ENCODE assay signal across 8 mouse cellular contexts in the genomic region with DNA sequence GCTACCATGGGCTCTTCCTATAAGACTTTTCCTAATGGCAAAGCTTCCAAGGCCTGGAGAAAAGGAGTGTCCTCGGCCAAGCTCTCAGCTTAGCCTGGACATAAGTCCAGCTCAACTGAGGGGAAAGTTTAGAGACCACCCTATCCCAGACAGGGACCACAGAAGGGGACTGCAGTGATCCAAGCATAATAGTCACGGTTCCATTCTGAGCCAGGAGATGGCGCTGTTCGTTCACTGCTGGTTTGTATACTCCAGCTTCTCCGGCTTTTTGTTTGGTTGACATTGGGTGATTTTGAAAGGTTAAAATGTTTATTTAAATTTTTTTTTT. TPM values are rescaled to one million over a fixed set of nuclear protein-coding genes. Genes with fewer than 3 reads are reported as not detected.
A peak's percentile ranks its signal among the peaks of the same experiment; 100 is the strongest.
DNase-seq lines count a peak whose midpoint lies in the region; ATAC-seq and TF ChIP-seq lines count a peak whose summit lies in the region.

No protein-coding gene starts in this region.

- TF ChIP-seq CTCF in liver, embryonic 14.5 days (IDR thresholded peaks at IDR 0.05; ENCODE audit: low read depth), result peak; percentile 88

- H3K9me3 ChIP-seq in embryonic facial prominence, embryonic 14.5 days (ENCODE audit: control insufficient read depth, low read length), result no peaks in the 10 kb centered on the region
- no peaks in the 10 kb centered on the region for H3K9me3 ChIP-seq in liver, embryonic 14.5 days (ENCODE audit: control insufficient read depth, low read length)

- no peak for TF ChIP-seq EP300 in liver, embryonic 14.5 days (IDR thresholded peaks at IDR 0.05; ENCODE audit: low read depth)

- 3% methylated on average over 5 of the region's 5 CpGs for WGBS in embryonic facial prominence, embryonic 14.5 days
- 12% methylated on average over 5 of the region's 5 CpGs for WGBS in liver, embryonic 14.5 days (ENCODE audit: insufficient replicate concordance)

- peak; percentile 39; the same call in 1 of the 2 replicates for ATAC-seq in embryonic facial prominence, embryonic 14.5 days (ENCODE audit: low read depth)
- no peak for ATAC-seq in liver, embryonic 14.5 days (ENCODE audit: insufficient read depth)
- ATAC-seq in erythroid progenitor cell, adult 5-6 weeks (replicated peaks; ENCODE audit: low FRiP score, poor library complexity, severe bottlenecking), result no peak

- no peak overlapping the region for H3K4me2 ChIP-seq in embryonic facial prominence, embryonic 14.5 days (ENCODE audit: low read depth, low read length)
- H3K4me2 ChIP-seq in liver, embryonic 14.5 days (ENCODE audit: low read depth), result no peak overlapping the region

- peaks cover 37% of the 10 kb centered on the region for H3K36me3 ChIP-seq in embryonic facial prominence, embryonic 14.5 days (ENCODE audit: control insufficient read depth, insufficient read depth, low read length)
- peaks cover 35% of the 10 kb centered on the region for H3K36me3 ChIP-seq in liver, embryonic 14.5 days (replicated peaks; ENCODE audit: control insufficient read depth, insufficient read depth, low read depth)

- peak; percentile 75 for DNase-seq in right cerebral cortex, adult 18-20 months
- no peak for DNase-seq in right cerebral cortex, postnatal 36 days (ENCODE audit: low spot score in 2 of 2)
- peak; percentile 82 for DNase-seq in adrenal gland, postnatal 36 days
- peak; percentile 79 for DNase-seq in embryonic facial prominence, embryonic 14.5 days (ENCODE audit: low spot score)
- DNase-seq in kidney, adult 9 months, result peak; percentile 76
- DNase-seq in liver, embryonic 14.5 days (ENCODE audit: low read depth in 3 of 3, low spot score in 3 of 3), result peak; percentile 37 to 47 (median 41)
- peak; percentile 83 to 89 for DNase-seq in right cerebral cortex, postnatal 10 days (ENCODE audit: low spot score in 2 of 2)

- H3K4me3 ChIP-seq in embryonic facial prominence, embryonic 14.5 days (ENCODE audit: low read depth, low read length), result no peak overlapping the region
- H3K4me3 ChIP-seq in liver, embryonic 14.5 days (ENCODE audit: insufficient read depth in 1 of 2, low read depth in 2 of 2, low read length in 2 of 2), result no peak overlapping the region

- no peak overlapping the region for H3K27ac ChIP-seq in embryonic facial prominence, embryonic 14.5 days (replicated peaks; ENCODE audit: low read depth, low read length)
- no peak overlapping the region for H3K27ac ChIP-seq in liver, embryonic 14.5 days

- H3K4me1 ChIP-seq in embryonic facial prominence, embryonic 14.5 days (ENCODE audit: control insufficient read depth, insufficient read depth, low read length), result peaks cover 15% of the 10 kb centered on the region
- no peaks in the 10 kb centered on the region; a peak in 1 of 4 replicates for H3K4me1 ChIP-seq in liver, embryonic 14.5 days (replicated peaks; ENCODE audit: control insufficient read depth in 2 of 2, insufficient read depth in 2 of 2, low read length in 1 of 2)

- no peak overlapping the region for H3K9ac ChIP-seq in embryonic facial prominence, embryonic 14.5 days (ENCODE audit: low read depth, low read length)
- H3K9ac ChIP-seq in liver, embryonic 14.5 days (replicated peaks), result no peak overlapping the region

- H3K27me3 ChIP-seq in embryonic facial prominence, embryonic 14.5 days (replicated peaks; ENCODE audit: control insufficient read depth, insufficient read depth, low read length), result peaks cover 9% of the 10 kb centered on the region
- H3K27me3 ChIP-seq in liver, embryonic 14.5 days (ENCODE audit: control insufficient read depth, insufficient read depth, low read length), result peaks cover 17% of the 10 kb centered on the region

RNA-seq across cellular contexts. Expression of a gene that starts 4.9 kb away (rescaled TPM):
- total RNA-seq in adrenal gland, postnatal 36 days (2021), result 1,000 to 10,000 TPM; 1,174 to 1,217 TPM
- polyA plus RNA-seq in embryonic facial prominence, embryonic 14.5 days (2014; fragmentation: Nextera tagmentation; extraction: Ambion mirVana), result 1,126 and 1,148 TPM in 2 replicates
- polyA plus RNA-seq in liver, embryonic 14.5 days (2012; rRNA removed), result 713 and 1,005 TPM in 2 replicates
- polyA plus RNA-seq in liver, embryonic 14.5 days (2014; fragmentation: Nextera tagmentation; extraction: Ambion mirVana), result 717 and 735 TPM in 2 replicates
- 931 and 1,058 TPM in 2 replicates for total RNA-seq in erythroid progenitor cell, adult 5-6 weeks (2015; ENCODE audit: low replicate concordance)
- total RNA-seq in erythroid progenitor cell, adult 5-6 weeks (2017; ENCODE audit: low replicate concordance), result 346 and 531 TPM in 2 replicates

RNA-seq across cellular contexts. Expression of a gene that starts 8.6 kb away (rescaled TPM):
- total RNA-seq in adrenal gland, postnatal 36 days (2021), result 1 to 10 TPM; 6.9 to 8.4 TPM
- polyA plus RNA-seq in embryonic facial prominence, embryonic 14.5 days (2014; fragmentation: Nextera tagmentation; extraction: Ambion mirVana), result 25.1 and 30.4 TPM in 2 replicates
- polyA plus RNA-seq in liver, embryonic 14.5 days (2012; rRNA removed), result 0.38 and 0.60 TPM in 2 replicates
- polyA plus RNA-seq in liver, embryonic 14.5 days (2014; fragmentation: Nextera tagmentation; extraction: Ambion mirVana), result 0.21 TPM in 1 of 2 replicates, not detected in the other
- not detected in 2 replicates for total RNA-seq in erythroid progenitor cell, adult 5-6 weeks (2015; ENCODE audit: low replicate concordance)
- total RNA-seq in erythroid progenitor cell, adult 5-6 weeks (2017; ENCODE audit: low replicate concordance), result 0.13 and 0.68 TPM in 2 replicates

RNA-seq across cellular contexts. Expression of a gene that starts 21.9 kb away (rescaled TPM):
- total RNA-seq in adrenal gland, postnatal 36 days (2021), result 1 to 10 TPM; 1.7 to 6.9 TPM
- 0.51 and 0.54 TPM in 2 replicates for polyA plus RNA-seq in embryonic facial prominence, embryonic 14.5 days (2014; fragmentation: Nextera tagmentation; extraction: Ambion mirVana)
- polyA plus RNA-seq in liver, embryonic 14.5 days (2012; rRNA removed), result 0.02 TPM in 1 of 2 replicates, not detected in the other
- polyA plus RNA-seq in liver, embryonic 14.5 days (2014; fragmentation: Nextera tagmentation; extraction: Ambion mirVana), result not detected in 2 replicates
- total RNA-seq in erythroid progenitor cell, adult 5-6 weeks (2015; ENCODE audit: low replicate concordance), result not detected in 2 replicates
- total RNA-seq in erythroid progenitor cell, adult 5-6 weeks (2017; ENCODE audit: low replicate concordance), result not detected in 2 replicates

RNA-seq across cellular contexts. Expression of a gene that starts 35.4 kb away (rescaled TPM):
- total RNA-seq in adrenal gland, postnatal 36 days (2021), result under 1 TPM; 0.76 to 0.92 TPM
- polyA plus RNA-seq in embryonic facial prominence, embryonic 14.5 days (2014; fragmentation: Nextera tagmentation; extraction: Ambion mirVana), result 6.1 and 7.0 TPM in 2 replicates
- 1.8 and 2.2 TPM in 2 replicates for polyA plus RNA-seq in liver, embryonic 14.5 days (2012; rRNA removed)
- 6.0 and 6.4 TPM in 2 replicates for polyA plus RNA-seq in liver, embryonic 14.5 days (2014; fragmentation: Nextera tagmentation; extraction: Ambion mirVana)
- total RNA-seq in erythroid progenitor cell, adult 5-6 weeks (2015; ENCODE audit: low replicate concordance), result 8.8 and 24.5 TPM in 2 replicates
- 9.6 and 17.5 TPM in 2 replicates for total RNA-seq in erythroid progenitor cell, adult 5-6 weeks (2017; ENCODE audit: low replicate concordance)

RNA-seq across cellular contexts. Expression of a gene that starts 45.2 kb away (rescaled TPM):
- total RNA-seq in adrenal gland, postnatal 36 days (2021), result 10 to 100 TPM in 1 of 2 experiments, 1 to 10 TPM in 1; 7.1 to 17.2 TPM
- 1.6 and 2.0 TPM in 2 replicates for polyA plus RNA-seq in embryonic facial prominence, embryonic 14.5 days (2014; fragmentation: Nextera tagmentation; extraction: Ambion mirVana)
- 0.38 and 0.45 TPM in 2 replicates for polyA plus RNA-seq in liver, embryonic 14.5 days (2012; rRNA removed)
- 0.20 and 0.58 TPM in 2 replicates for polyA plus RNA-seq in liver, embryonic 14.5 days (2014; fragmentation: Nextera tagmentation; extraction: Ambion mirVana)
- total RNA-seq in erythroid progenitor cell, adult 5-6 weeks (2015; ENCODE audit: low replicate concordance), result 1.3 TPM in 1 of 2 replicates, not detected in the other
- total RNA-seq in erythroid progenitor cell, adult 5-6 weeks (2017; ENCODE audit: low replicate concordance), result 2.3 and 2.4 TPM in 2 replicates

Comparison
In these comparisons a context has a peak if more than half of its experiments do, and no peak if none do; other contexts are left out.
1. DNase-seq: peak in right cerebral cortex, adult 18-20 months (single experiment), adrenal gland, postnatal 36 days (2 of 2), embryonic facial prominence, embryonic 14.5 days (single experiment), kidney, adult 9 months (single experiment), liver, embryonic 14.5 days (3 of 3) and right cerebral cortex, postnatal 10 days (2 of 2); none in right cerebral cortex, postnatal 36 days (0 of 2).
2. RNA of a gene that starts 8.6 kb away (total RNA-seq): 6.9 to 8.4 TPM in adrenal gland, postnatal 36 days; 0.13 to 0.68 TPM in erythroid progenitor cell, adult 5-6 weeks; every median in the first group is over 4 times any median in the second.